18 mouse cellular contexts compared by ENCODE assay signal in genomic region chr4:7670795-7671105, GRCm38 (mm10).
DNase-seq lines count a peak whose midpoint lies in the region; ATAC-seq and TF ChIP-seq lines count a peak whose summit lies in the region.
"Had no signal": no experiment of that assay in that cellular context is flagged by ENCODE, and none has a peak within 500 bp of the region (broad histone marks: within the 10 kb centered on the region; RNA-seq: fewer than 3 reads in every experiment).

No protein-coding gene starts in this region.

- H3K36me3 ChIP-seq in intestine, embryonic 15.5 days = no peaks in the 10 kb centered on the region
- no peaks in the 10 kb centered on the region for H3K36me3 ChIP-seq in hindbrain, embryonic 12.5 days
- H3K36me3 ChIP-seq: embryonic facial prominence, embryonic 13.5 days; forebrain, embryonic 12.5 days; heart, embryonic 15.5 days had no signal

- WGBS in intestine, embryonic 15.5 days = 57% methylated on average over 4 of the region's 4 CpGs
- WGBS in hindbrain, embryonic 12.5 days = 90% methylated on average over 4 of the region's 4 CpGs

- DNase-seq in gastrocnemius, adult 2 months = peak; percentile 15
- DNase-seq in gastrocnemius, adult 8-10 months (ENCODE audit: low spot score in 2 of 2) = no peak
- peak; percentile 13 to 15 for DNase-seq in left cerebral cortex, adult 2 months (ENCODE audit: extremely low spot score in 1 of 2, low spot score in 2 of 2)
- no peak for DNase-seq in left cerebral cortex, adult 9 months (ENCODE audit: low spot score in 2 of 2)
- peak; percentile 28 for DNase-seq in NIH3T3 (ENCODE audit: low read depth)
- DNase-seq in heart, adult 8-10 months (ENCODE audit: low spot score) = no peak
- DNase-seq: cerebellum, postnatal 25 days; kidney, adult 18-20 months; lung, postnatal 10 days; thymus, adult 18-20 months had no signal

- H3K4me2 ChIP-seq in intestine, embryonic 15.5 days (replicated peaks) = no peak overlapping the region
- no peak overlapping the region for H3K4me2 ChIP-seq in hindbrain, embryonic 12.5 days (replicated peaks)
- H3K4me2 ChIP-seq: embryonic facial prominence, embryonic 13.5 days; forebrain, embryonic 12.5 days; heart, embryonic 15.5 days; liver, embryonic 11.5 days; midbrain, embryonic 11.5 days had no signal

- no peaks in the 10 kb centered on the region for H3K4me1 ChIP-seq in intestine, embryonic 15.5 days (replicated peaks)
- H3K4me1 ChIP-seq in hindbrain, embryonic 12.5 days = no peaks in the 10 kb centered on the region
- H3K4me1 ChIP-seq: forebrain, embryonic 12.5 days; heart, embryonic 15.5 days had no signal

- ATAC-seq in intestine, embryonic 15.5 days = peak; percentile 59
- no peak for ATAC-seq in hindbrain, embryonic 12.5 days (ENCODE audit: low FRiP score)

- no peak overlapping the region for H3K4me3 ChIP-seq in gastrocnemius, adult 2 months
- H3K4me3 ChIP-seq in left cerebral cortex, adult 2 months = no peak overlapping the region
- H3K4me3 ChIP-seq in intestine, embryonic 15.5 days (replicated peaks) = no peak overlapping the region
- H3K4me3 ChIP-seq in hindbrain, embryonic 12.5 days = no peak overlapping the region
- H3K4me3 ChIP-seq: embryonic facial prominence, embryonic 13.5 days; forebrain, embryonic 12.5 days; heart, embryonic 15.5 days; layer of hippocampus, adult 2 months had no signal

- no peak overlapping the region for H3K9ac ChIP-seq in intestine, embryonic 15.5 days
- H3K9ac ChIP-seq in hindbrain, embryonic 12.5 days = no peak overlapping the region
- H3K9ac ChIP-seq: embryonic facial prominence, embryonic 13.5 days; forebrain, embryonic 12.5 days; heart, embryonic 15.5 days had no signal

- H3K27ac ChIP-seq in gastrocnemius, adult 2 months = no peak overlapping the region
- no peak overlapping the region for H3K27ac ChIP-seq in left cerebral cortex, adult 2 months
- H3K27ac ChIP-seq in intestine, embryonic 15.5 days = no peak overlapping the region
- H3K27ac ChIP-seq in hindbrain, embryonic 12.5 days = no peak overlapping the region
- H3K27ac ChIP-seq: embryonic facial prominence, embryonic 13.5 days; forebrain, embryonic 12.5 days; heart, embryonic 15.5 days; layer of hippocampus, adult 2 months had no signal

- no peaks in the 10 kb centered on the region for H3K27me3 ChIP-seq in intestine, embryonic 15.5 days (replicated peaks)
- H3K27me3 ChIP-seq in hindbrain, embryonic 12.5 days = no peaks in the 10 kb centered on the region
- H3K27me3 ChIP-seq: embryonic facial prominence, embryonic 13.5 days; forebrain, embryonic 12.5 days; heart, embryonic 15.5 days had no signal

- no peak for TF ChIP-seq CTCF in gastrocnemius, adult 2 months (IDR thresholded peaks at IDR 0.05)
- TF ChIP-seq CTCF in left cerebral cortex, adult 2 months (IDR thresholded peaks at IDR 0.05) = no peak

- no peaks in the 10 kb centered on the region; the same call in 1 of the 2 replicates for H3K9me3 ChIP-seq in intestine, embryonic 15.5 days
- no peaks in the 10 kb centered on the region for H3K9me3 ChIP-seq in hindbrain, embryonic 12.5 days (replicated peaks)
- H3K9me3 ChIP-seq: embryonic facial prominence, embryonic 13.5 days; heart, embryonic 15.5 days had no signal

- intact Hi-C loops in gastrocnemius, adult 2 months (cut with DNase I) = no loop called here
- intact Hi-C loops in left cerebral cortex, adult 2 months (cut with DNase I) = no loop called here

Comparison
In these comparisons a context has a peak if more than half of its experiments do, and no peak if none do; other contexts are left out.
1. DNase-seq: peak in gastrocnemius, adult 2 months (single experiment), left cerebral cortex, adult 2 months (2 of 2) and NIH3T3 (single experiment); none in gastrocnemius, adult 8-10 months (0 of 2), left cerebral cortex, adult 9 months (0 of 2) and heart, adult 8-10 months (single experiment).